Mouse (Mus musculus) ES-E14 (cell line): Measurements from ENCODE around the gene Sp100. TPM values are rescaled to one million over a fixed set of nuclear protein-coding genes. Genes with fewer than 3 reads are reported as not detected.

ENCODE experiments used
- DNase-seq: peaks from one replicate; pipeline ENCODE4 v3.0.0-alpha.2; 2013; ENCODE audit warnings: low read depth, low spot score
- H3K27ac ChIP-seq: 2 replicates; pipeline ENCODE4 v1.5.1; 2012; ENCODE audit warnings: low read depth, mild to moderate bottlenecking, low read length, moderate library complexity, mixed read lengths; ENCODE audit not compliant: poor library complexity, insufficient read depth, severe bottlenecking
- H3K36me3 ChIP-seq: 2 replicates; pipeline ENCODE4 v1.6.1; 2012; ENCODE audit warnings: mild to moderate bottlenecking, low read length, moderate library complexity, mixed read lengths; ENCODE audit not compliant: control insufficient read depth, poor library complexity, insufficient read depth, severe bottlenecking
- H3K4me1 ChIP-seq, 2 experiments: fragments of 150-350 bp in 1 of 2; sonication (generic) in 1 of 2; 2 replicates each; pipeline ENCODE4 v1.6.1; 2012; ENCODE audit warnings: low read length in 2 of 2, mild to moderate bottlenecking in 1 of 2, mixed read lengths in 1 of 2; ENCODE audit not compliant: control insufficient read depth in 2 of 2, insufficient read depth in 2 of 2, poor library complexity in 1 of 2
- H3K4me3 ChIP-seq, 2 experiments: fragments of 150-350 bp in 1 of 2; sonication (generic) in 1 of 2; 2 replicates each; pipeline ENCODE4 v1.5.1; 2012; ENCODE audit warnings: low read length in 2 of 2, low read depth in 1 of 2, mild to moderate bottlenecking in 1 of 2, mixed read lengths in 1 of 2; ENCODE audit not compliant: insufficient read depth in 1 of 2, poor library complexity in 1 of 2, severe bottlenecking in 1 of 2
- H3K9ac ChIP-seq: 2 replicates; pipeline ENCODE4 v1.6.1; 2012; ENCODE audit warnings: low read depth, mild to moderate bottlenecking, low read length, mixed read lengths; ENCODE audit not compliant: poor library complexity, insufficient read depth, severe bottlenecking
- H3K9me3 ChIP-seq: fragments of 150-350 bp; sonication (generic); 2 replicates; pipeline ENCODE4 v1.6.1; 2012; ENCODE audit warnings: low read depth, mild to moderate bottlenecking, low read length; ENCODE audit not compliant: control insufficient read depth, insufficient read depth
- CHD2 ChIP-seq: IDR thresholded peaks from 2 replicates; pipeline ENCODE4 v1.6.1; 2014; ENCODE audit warnings: mild to moderate bottlenecking, low read depth, low read length, inconsistent platforms
- HCFC1 ChIP-seq: IDR thresholded peaks from 2 replicates; pipeline ENCODE4 v1.6.1; 2012; ENCODE audit warnings: low read length, inconsistent platforms, borderline replicate concordance; ENCODE audit not compliant: insufficient read depth
- MAFK ChIP-seq: IDR thresholded peaks from 2 replicates; pipeline ENCODE4 v1.6.1; 2014; ENCODE audit warnings: mild to moderate bottlenecking, low read depth, low read length, inconsistent platforms; ENCODE audit not compliant: insufficient read depth
- ZC3H11A ChIP-seq: IDR thresholded peaks from 2 replicates; pipeline ENCODE4 v1.6.1; 2012; ENCODE audit warnings: low read depth, mild to moderate bottlenecking, inconsistent platforms, low read length, borderline replicate concordance
- ZNF384 ChIP-seq: IDR thresholded peaks from 2 replicates; pipeline ENCODE4 v1.6.1; 2012; ENCODE audit warnings: low read depth, low read length, inconsistent platforms
- in situ Hi-C, 2 experiments: fragments of 600-800 bp; cut with MboI; formaldehyde crosslinking; loops; one replicate each; pipeline ENCODE4 v1.15.1; 2025; ENCODE audit warnings: low sequenced_read_pairs in 2 of 2, inconsistent platforms in 1 of 2; ENCODE audit not compliant: unreplicated experiment in 2 of 2
- total RNA-seq: library from RNA; depleted of rRNA; stranded (reverse); fragments of 300-350 nt; gene quantifications from 2 replicates; pipeline ENCODE4 v1.2.3, GENCODE M21; 2012

Sp100 gene
- total RNA-seq, 1 experiment, result not detected

- H3K36me3 ChIP-seq, result no peaks in the 10 kb centered on the region
- in situ Hi-C loops, result no loop called here
- no peak overlapping the region for H3K27ac ChIP-seq
- no peak overlapping the region for H3K9ac ChIP-seq
- DNase-seq, result no peak
- H3K9me3 ChIP-seq, result no peaks in the 10 kb centered on the region
- no peak overlapping the region for H3K4me3 ChIP-seq
- no peak for TF ChIP-seq MAFK
- TF ChIP-seq HCFC1, result no peak
- TF ChIP-seq ZC3H11A, result no peak
- no peak for TF ChIP-seq CHD2
- no peak for TF ChIP-seq ZNF384
- peaks cover 0 to 2% of the 10 kb centered on the region in 2 experiments; a peak in 1 of 4 replicates for H3K4me1 ChIP-seq
Measured at GRCm38 (mm10) chr1:85751494-85751893, 101.7 kb downstream of the Sp100 start.

GRCm38 (mm10) chr1:85751932-85752680 lies 102.3 kb downstream of the Sp100 start:
- Histone ChIP-seq H3K4me1 (peaks cover 0 to 4% of the 10 kb centered on the region in 2 experiments; a peak in 1 of 4 replicates), H3K36me3 (no peaks in the 10 kb centered on the region), H3K9ac (no peak overlapping the region), H3K27ac (no peak overlapping the region), H3K9me3 (no peaks in the 10 kb centered on the region), H3K4me3 (no peak overlapping the region)
- TF ChIP-seq ZNF384, result no peak
- TF ChIP-seq CHD2, result no peak
- TF ChIP-seq ZC3H11A, result no peak
- TF ChIP-seq HCFC1, result no peak
- no peak for TF ChIP-seq MAFK
- in situ Hi-C loops, result no loop called here
- DNase-seq, result no peak

- TF ChIP-seq CHD2 (no peak), HCFC1 (no peak), ZC3H11A (no peak), ZNF384 (no peak), MAFK (no peak)
- DNase-seq, result no peak
- no peak overlapping the region for H3K27ac ChIP-seq
- in situ Hi-C loops, result no loop called here
- no peaks in the 10 kb centered on the region for H3K36me3 ChIP-seq
- H3K9ac ChIP-seq, result no peak overlapping the region
- peak overlapping the region in 1 of 2 experiments; percentile 24; a peak in 1 of 4 replicates for H3K4me3 ChIP-seq
- no peaks in the 10 kb centered on the region for H3K9me3 ChIP-seq
- H3K4me1 ChIP-seq, result peaks cover 2 to 8% of the 10 kb centered on the region in 2 experiments; a peak in 2 of 4 replicates
Measured at GRCm38 (mm10) chr1:85757531-85758230, 107.9 kb downstream of the Sp100 start.

- Histone ChIP-seq H3K9me3 (no peaks in the 10 kb centered on the region), H3K27ac (no peak overlapping the region), H3K4me1 (peaks cover 2 to 8% of the 10 kb centered on the region in 2 experiments; a peak in 2 of 4 replicates), H3K36me3 (no peaks in the 10 kb centered on the region), H3K9ac (no peak overlapping the region), H3K4me3 (peak overlapping the region in 1 of 2 experiments; percentile 24; a peak in 2 of 4 replicates)
- in situ Hi-C loops, result no loop called here
- TF ChIP-seq MAFK (no peak), ZC3H11A (no peak), ZNF384 (no peak), CHD2 (no peak), HCFC1 (no peak)
- DNase-seq, result no peak
Measured at GRCm38 (mm10) chr1:85758231-85758968, 108.6 kb downstream of the Sp100 start.
